Mouse (Mus musculus) forebrain, embryonic 15.5 days (tissue): Measurements from ENCODE around the gene Ssbp3. TPM values are rescaled to one million over a fixed set of nuclear protein-coding genes. Genes with fewer than 3 reads are reported as not detected.

ENCODE experiments used
- polyA plus RNA-seq: library from polyadenylated mRNA; unstranded; fragments of >200 nt; fragmentation: Nextera tagmentation; extraction: Ambion mirVana; gene quantifications from 2 replicates; pipeline ENCODE4 v1.2.1, GENCODE M21; 2015

Gene Ssbp3
- polyA plus RNA-seq, 1 experiment from 2014 or later = 198 TPM

Other genes starting within 250 kb of the Ssbp3 start
- gene Ttc4, start 231.8 kb upstream of the Ssbp3 start, polyA plus RNA-seq = 121 and 124 TPM in 2 replicates
- gene Mroh7, start 179.8 kb upstream of the Ssbp3 start, polyA plus RNA-seq = 0.20 and 0.87 TPM in 2 replicates
- gene Fam151a, start 176.8 kb upstream of the Ssbp3 start, polyA plus RNA-seq = not detected in 2 replicates
- gene Acot11, start 105.7 kb upstream of the Ssbp3 start, polyA plus RNA-seq = 0.92 and 1.3 TPM in 2 replicates
- gene Mrpl37, start 156.2 kb downstream of the Ssbp3 start, polyA plus RNA-seq = 76.1 and 80.6 TPM in 2 replicates
- gene Cyb5rl, start 156.3 kb downstream of the Ssbp3 start, polyA plus RNA-seq = 2.8 and 3.6 TPM in 2 replicates
- gene Cdcp2, start 186.2 kb downstream of the Ssbp3 start, polyA plus RNA-seq = not detected in 2 replicates